Mouse (Mus musculus) intestine, embryonic 15.5 days (tissue): ENCODE data around the gene Akap6. TPM values are rescaled to one million over a fixed set of nuclear protein-coding genes. Genes with fewer than 3 reads are reported as not detected.

Source experiments
- ATAC-seq: fragments of 200-750 bp; cut with Nextera tagmentation; 2 replicates; pipeline ENCODE4 v1.8.0; 2017; ENCODE audit warnings: moderate TSS enrichment, moderate library complexity
- H3K27ac ChIP-seq: fragments of 300-500 bp; sonication (generic); 2 replicates; pipeline ENCODE4 v1.5.1; 2015; ENCODE audit warnings: mild to moderate bottlenecking, inconsistent platforms
- H3K27me3 ChIP-seq: fragments of 300-500 bp; sonication (generic); replicated peaks from 2 replicates; pipeline ENCODE4 v1.6.1; 2015; ENCODE audit warnings: inconsistent platforms
- H3K36me3 ChIP-seq: fragments of 300-500 bp; sonication (generic); 2 replicates; pipeline ENCODE4 v1.6.1; 2015; ENCODE audit warnings: inconsistent platforms
- H3K4me1 ChIP-seq: fragments of 300-500 bp; sonication (generic); replicated peaks from 2 replicates; pipeline ENCODE4 v1.6.1; 2015; ENCODE audit warnings: inconsistent platforms
- H3K4me2 ChIP-seq: fragments of 300-500 bp; sonication (generic); replicated peaks from 2 replicates; pipeline ENCODE4 v1.6.1; 2015; ENCODE audit warnings: mild to moderate bottlenecking, inconsistent platforms
- H3K4me3 ChIP-seq: fragments of 300-500 bp; sonication (generic); replicated peaks from 2 replicates; pipeline ENCODE4 v1.5.1; 2015; ENCODE audit warnings: inconsistent platforms
- H3K9ac ChIP-seq: fragments of 300-500 bp; sonication (generic); 2 replicates; pipeline ENCODE4 v1.6.1; 2015; ENCODE audit warnings: inconsistent platforms
- H3K9me3 ChIP-seq: fragments of 300-500 bp; sonication (generic); 2 replicates; pipeline ENCODE4 v1.6.1; 2016; ENCODE audit warnings: inconsistent platforms
- WGBS: fragments of 180-500 bp; shearing (Covaris S2); methylation state at CpG from one replicate; pipeline ENCODE4 v1.1.7; 2015; 5-methylcytosine and 5-hydroxymethylcytosine counted together
- polyA plus RNA-seq: library from polyadenylated mRNA; unstranded; fragments of >200 nt; fragmentation: Nextera tagmentation; extraction: Ambion mirVana; gene quantifications from 2 replicates; pipeline ENCODE4 v1.2.1, GENCODE M21; 2015

Akap6 gene
- polyA plus RNA-seq, result 1.9 and 2.1 TPM in 2 replicates

GRCm38 (mm10) chr12:52699146-52699545, at the start of gene Akap6:
Gene Akap6 (plus strand): TSS chr12:52699383.
- H3K9me3 ChIP-seq, result no peaks in the 10 kb centered on the region
- H3K4me3 ChIP-seq, result no peak within 1 kb of the TSS
- H3K4me1 ChIP-seq, result peaks cover 6% of the 10 kb centered on the region; the same call in 1 of the 2 replicates
- H3K4me2 ChIP-seq, result 0 out of 2 replicates have a peak within 1 kb of the TSS, but pooled peaks have one; percentile 5
- H3K36me3 ChIP-seq, result no peaks in the 10 kb centered on the region
- no peak within 1 kb of the TSS for H3K27ac ChIP-seq
- WGBS, result 63% methylated on average over 6 of the region's 6 CpGs
- no peak for ATAC-seq
- H3K27me3 ChIP-seq, result no peaks in the 10 kb centered on the region
- no peak within 1 kb of the TSS for H3K9ac ChIP-seq

- Histone ChIP-seq H3K27me3 (no peaks in the 10 kb centered on the region), H3K4me2 (no peak overlapping the region), H3K4me3 (no peak overlapping the region), H3K4me1 (no peaks in the 10 kb centered on the region), H3K36me3 (no peaks in the 10 kb centered on the region), H3K27ac (no peak overlapping the region), H3K9me3 (no peaks in the 10 kb centered on the region), H3K9ac (no peak overlapping the region)
- WGBS, result 72% methylated on average over 7 of the region's 7 CpGs
- no peak for ATAC-seq
Observed at GRCm38 (mm10) chr12:52662907-52663790, 36.0 kb upstream of the Akap6 start.

- no peak for ATAC-seq
- Histone ChIP-seq H3K9me3 (no peaks in the 10 kb centered on the region), H3K9ac (no peak overlapping the region), H3K4me2 (no peak overlapping the region), H3K27ac (no peak overlapping the region), H3K4me3 (no peak overlapping the region), H3K36me3 (no peaks in the 10 kb centered on the region), H3K27me3 (no peaks in the 10 kb centered on the region), H3K4me1 (no peaks in the 10 kb centered on the region)
- 77% methylated on average over 5 of the region's 5 CpGs for WGBS
Observed at GRCm38 (mm10) chr12:52664944-52665343, 34.2 kb upstream of the Akap6 start.

- H3K4me2 ChIP-seq, result no peak overlapping the region
- ATAC-seq, result 0 out of 2 replicates have a peak, but pooled peaks have one; percentile 45
Observed at GRCm38 (mm10) chr12:52671436-52671835, 27.7 kb upstream of the Akap6 start.

GRCm38 (mm10) chr12:52671943-52672342, 27.2 kb upstream of the Akap6 start:
- no peaks in the 10 kb centered on the region for H3K36me3 ChIP-seq
- no peaks in the 10 kb centered on the region for H3K9me3 ChIP-seq
- no peak overlapping the region for H3K27ac ChIP-seq
- no peak for ATAC-seq
- peaks cover 5% of the 10 kb centered on the region; the same call in 1 of the 2 replicates for H3K4me1 ChIP-seq
- H3K27me3 ChIP-seq, result no peaks in the 10 kb centered on the region
- H3K9ac ChIP-seq, result no peak overlapping the region
- H3K4me3 ChIP-seq, result no peak overlapping the region
- H3K4me2 ChIP-seq, result no peak overlapping the region
- 64% methylated on average over 6 of the region's 6 CpGs for WGBS

More at GRCm38 (mm10) chr12:52671436-52671835, 27.7 kb upstream of the Akap6 start:
- Histone ChIP-seq H3K9ac (no peak overlapping the region), H3K36me3 (no peaks in the 10 kb centered on the region), H3K27ac (no peak overlapping the region), H3K27me3 (no peaks in the 10 kb centered on the region), H3K4me1 (peaks cover 5% of the 10 kb centered on the region; the same call in 1 of the 2 replicates), H3K9me3 (no peaks in the 10 kb centered on the region), H3K4me3 (no peak overlapping the region)
- 15% methylated on average over 7 of the region's 7 CpGs for WGBS

GRCm38 (mm10) chr12:52673361-52673960, 25.7 kb upstream of the Akap6 start:
- Histone ChIP-seq H3K27ac (no peak overlapping the region), H3K4me3 (no peak overlapping the region), H3K9me3 (no peaks in the 10 kb centered on the region), H3K36me3 (no peaks in the 10 kb centered on the region), H3K4me2 (no peak overlapping the region), H3K27me3 (no peaks in the 10 kb centered on the region), H3K4me1 (peaks cover 5% of the 10 kb centered on the region; the same call in 1 of the 2 replicates), H3K9ac (no peak overlapping the region)
- 63% methylated on average over 6 of the region's 6 CpGs for WGBS
- no peak for ATAC-seq

- Histone ChIP-seq H3K27me3 (no peaks in the 10 kb centered on the region), H3K4me3 (no peak overlapping the region), H3K4me1 (peaks cover 5% of the 10 kb centered on the region; the same call in 1 of the 2 replicates), H3K36me3 (no peaks in the 10 kb centered on the region), H3K9me3 (no peaks in the 10 kb centered on the region), H3K4me2 (no peak overlapping the region), H3K27ac (no peak overlapping the region), H3K9ac (no peak overlapping the region)
- ATAC-seq, result no peak
- 43% methylated on average over 4 of the region's 4 CpGs for WGBS
Observed at GRCm38 (mm10) chr12:52675010-52675409, 24.2 kb upstream of the Akap6 start.

GRCm38 (mm10) chr12:52687355-52687754, 11.8 kb upstream of the Akap6 start:
- Histone ChIP-seq H3K4me1 (no peaks in the 10 kb centered on the region), H3K36me3 (no peaks in the 10 kb centered on the region), H3K9me3 (no peaks in the 10 kb centered on the region), H3K4me3 (no peak overlapping the region), H3K4me2 (peak overlapping the region; percentile 27), H3K27me3 (no peaks in the 10 kb centered on the region), H3K27ac (peak overlapping the region; percentile 17; the same call in 1 of the 2 replicates), H3K9ac (no peak overlapping the region)
- WGBS, result 33% methylated on average over 9 of the region's 9 CpGs
- peak; percentile 30; the same call in 1 of the 2 replicates for ATAC-seq

GRCm38 (mm10) chr12:52688712-52689111, 10.5 kb upstream of the Akap6 start:
- H3K27ac ChIP-seq, result no peak overlapping the region
- no peaks in the 10 kb centered on the region for H3K9me3 ChIP-seq
- no peaks in the 10 kb centered on the region for H3K27me3 ChIP-seq
- WGBS, result 87% methylated on average over 2 of the region's 2 CpGs
- H3K36me3 ChIP-seq, result no peaks in the 10 kb centered on the region
- no peak overlapping the region for H3K4me3 ChIP-seq
- no peak overlapping the region for H3K4me2 ChIP-seq
- no peak overlapping the region for H3K9ac ChIP-seq
- ATAC-seq, result no peak
- H3K4me1 ChIP-seq, result 0 out of 2 replicates have a peak, but pooled peaks cover 4% of the 10 kb centered on the region

- H3K4me1 ChIP-seq, result 0 out of 2 replicates have a peak, but pooled peaks cover 4% of the 10 kb centered on the region
- no peak for ATAC-seq
- no peak overlapping the region for H3K4me3 ChIP-seq
- H3K9me3 ChIP-seq, result no peaks in the 10 kb centered on the region
- H3K9ac ChIP-seq, result no peak overlapping the region
- H3K36me3 ChIP-seq, result no peaks in the 10 kb centered on the region
- 85% methylated on average over 1 of the region's 1 CpGs for WGBS
- no peak overlapping the region for H3K4me2 ChIP-seq
- H3K27me3 ChIP-seq, result no peaks in the 10 kb centered on the region
- no peak overlapping the region for H3K27ac ChIP-seq
Observed at GRCm38 (mm10) chr12:52691552-52691951, 7.6 kb upstream of the Akap6 start.

GRCm38 (mm10) chr12:52692290-52692974, 6.8 kb upstream of the Akap6 start:
- 29% methylated on average over 10 of the region's 10 CpGs for WGBS
- H3K9me3 ChIP-seq, result no peaks in the 10 kb centered on the region
- H3K4me3 ChIP-seq, result no peak overlapping the region

More at GRCm38 (mm10) chr12:52692290-52692974, 6.8 kb upstream of the Akap6 start:
- Histone ChIP-seq H3K4me1 (0 out of 2 replicates have a peak, but pooled peaks cover 4% of the 10 kb centered on the region), H3K4me2 (0 out of 2 replicates have a peak overlapping the region, but pooled peaks have one; percentile 24), H3K27ac (peak overlapping the region; percentile 67), H3K9ac (no peak overlapping the region), H3K27me3 (no peaks in the 10 kb centered on the region), H3K36me3 (no peaks in the 10 kb centered on the region)
- ATAC-seq, result peak; percentile 98
